Mouse (Mus musculus) megakaryocyte, embryonic 14.5 days (primary cell): Measurements from ENCODE around the gene Gm49394. TPM values are rescaled to one million over a fixed set of nuclear protein-coding genes. Genes with fewer than 3 reads are reported as not detected.
A peak's percentile ranks its signal among the peaks of the same experiment; 100 is the strongest.

Source experiments
- H3K27me3 ChIP-seq: replicated peaks from 2 replicates; pipeline ENCODE3; 2012; ENCODE audit warnings: inconsistent platforms
- H3K36me3 ChIP-seq: replicated peaks from 2 replicates; pipeline ENCODE3; 2012; ENCODE audit warnings: low read length, inconsistent platforms, mixed read lengths
- H3K4me1 ChIP-seq: 2 replicates; pipeline ENCODE4 v1.6.1; 2012; ENCODE audit warnings: inconsistent platforms
- H3K4me3 ChIP-seq: replicated peaks from 2 replicates; pipeline ENCODE3; 2012; ENCODE audit warnings: moderate library complexity, mild to moderate bottlenecking, inconsistent platforms
- H3K9me3 ChIP-seq: 2 replicates; pipeline ENCODE4 v1.6.1; 2012; ENCODE audit warnings: inconsistent platforms
- FLI1 ChIP-seq: IDR thresholded peaks from 2 replicates; pipeline ENCODE4 v1.6.1; 2012; ENCODE audit warnings: low read length, inconsistent platforms, mixed read lengths
- GATA1 ChIP-seq: IDR thresholded peaks from 3 replicates; pipeline ENCODE4 v1.6.1; 2012; ENCODE audit warnings: mixed read lengths, low read length, inconsistent platforms, borderline replicate concordance
- polyA plus RNA-seq: library from polyadenylated mRNA; stranded (reverse); fragments of >175 nt; gene quantifications from 2 replicates; pipeline ENCODE4 v1.2.3, GENCODE M21; 2012; ENCODE audit warnings: low replicate concordance; ENCODE audit not compliant: insufficient read depth

Gene Gm49394
- polyA plus RNA-seq, 1 experiment: not detected

GRCm38 (mm10) chr7:142659767-142660650 lies 9.7 kb downstream of the Gm49394 start:
- H3K36me3 ChIP-seq: no peaks in the 10 kb centered on the region
- H3K27me3 ChIP-seq: peaks cover 96% of the 10 kb centered on the region
- TF ChIP-seq FLI1 (no peak), GATA1 (no peak)
- H3K4me1 ChIP-seq: peaks cover 11% of the 10 kb centered on the region
- H3K4me3 ChIP-seq: no peak overlapping the region
- no peaks in the 10 kb centered on the region; the same call in 1 of the 2 replicates for H3K9me3 ChIP-seq

- Histone ChIP-seq H3K27me3 (peaks cover 96% of the 10 kb centered on the region), H3K9me3 (no peaks in the 10 kb centered on the region; the same call in 1 of the 2 replicates), H3K4me1 (peaks cover 11% of the 10 kb centered on the region), H3K4me3 (peak overlapping the region; percentile 85), H3K36me3 (no peaks in the 10 kb centered on the region)
- TF ChIP-seq FLI1: no peak
- no peak for TF ChIP-seq GATA1
Measured at GRCm38 (mm10) chr7:142659181-142659681, 10.5 kb downstream of the Gm49394 start.

GRCm38 (mm10) chr7:142658681-142659180 lies 11.0 kb downstream of the Gm49394 start:
- Histone ChIP-seq H3K9me3 (no peaks in the 10 kb centered on the region; the same call in 1 of the 2 replicates), H3K4me1 (peaks cover 11% of the 10 kb centered on the region), H3K27me3 (peaks cover 96% of the 10 kb centered on the region), H3K4me3 (peak overlapping the region; percentile 85), H3K36me3 (no peaks in the 10 kb centered on the region)
- TF ChIP-seq FLI1 (no peak), GATA1 (no peak)

- peaks cover 11% of the 10 kb centered on the region for H3K4me1 ChIP-seq
- no peak for TF ChIP-seq GATA1
- peak overlapping the region; percentile 85 for H3K4me3 ChIP-seq
- H3K36me3 ChIP-seq: no peaks in the 10 kb centered on the region
- peaks cover 93% of the 10 kb centered on the region for H3K27me3 ChIP-seq
- H3K9me3 ChIP-seq: no peaks in the 10 kb centered on the region; the same call in 1 of the 2 replicates
Measured at GRCm38 (mm10) chr7:142657821-142658614, 11.7 kb downstream of the Gm49394 start.

- TF ChIP-seq GATA1 (no peak), FLI1 (no peak)
- Histone ChIP-seq H3K27me3 (peaks cover 93% of the 10 kb centered on the region), H3K36me3 (no peaks in the 10 kb centered on the region), H3K9me3 (no peaks in the 10 kb centered on the region; the same call in 1 of the 2 replicates), H3K4me3 (no peak overlapping the region), H3K4me1 (peaks cover 11% of the 10 kb centered on the region)
Measured at GRCm38 (mm10) chr7:142657341-142657791, 12.4 kb downstream of the Gm49394 start.

- Histone ChIP-seq H3K4me3 (no peak overlapping the region), H3K36me3 (no peaks in the 10 kb centered on the region), H3K4me1 (peaks cover 11% of the 10 kb centered on the region), H3K9me3 (no peaks in the 10 kb centered on the region; the same call in 1 of the 2 replicates), H3K27me3 (peaks cover 88% of the 10 kb centered on the region)
- TF ChIP-seq FLI1 (no peak), GATA1 (no peak)
Measured at GRCm38 (mm10) chr7:142656055-142656454, 13.7 kb downstream of the Gm49394 start.

- TF ChIP-seq GATA1 (no peak), FLI1 (no peak)
- Histone ChIP-seq H3K4me1 (peaks cover 11% of the 10 kb centered on the region), H3K4me3 (no peak overlapping the region), H3K27me3 (peaks cover 88% of the 10 kb centered on the region), H3K36me3 (no peaks in the 10 kb centered on the region), H3K9me3 (no peaks in the 10 kb centered on the region; the same call in 1 of the 2 replicates)
Measured at GRCm38 (mm10) chr7:142655633-142656032, 14.1 kb downstream of the Gm49394 start.

- no peak for TF ChIP-seq FLI1
- TF ChIP-seq GATA1: no peak
- Histone ChIP-seq H3K9me3 (no peaks in the 10 kb centered on the region), H3K4me3 (no peak overlapping the region), H3K36me3 (no peaks in the 10 kb centered on the region), H3K27me3 (peaks cover 84% of the 10 kb centered on the region), H3K4me1 (peaks cover 6% of the 10 kb centered on the region)
Measured at GRCm38 (mm10) chr7:142653726-142654125, 16.0 kb downstream of the Gm49394 start.

- H3K36me3 ChIP-seq: no peaks in the 10 kb centered on the region
- TF ChIP-seq FLI1 (no peak), GATA1 (no peak)
- H3K4me1 ChIP-seq: no peaks in the 10 kb centered on the region
- peaks cover 7% of the 10 kb centered on the region for H3K9me3 ChIP-seq
- H3K4me3 ChIP-seq: no peak overlapping the region
- H3K27me3 ChIP-seq: peaks cover 65% of the 10 kb centered on the region
Measured at GRCm38 (mm10) chr7:142646676-142647075, 23.1 kb downstream of the Gm49394 start.
